Mouse (Mus musculus) kidney, embryonic 16.5 days (tissue): Measurements from ENCODE around the gene Pard3. TPM values are rescaled to one million over a fixed set of nuclear protein-coding genes. Genes with fewer than 3 reads are reported as not detected.
A peak's percentile ranks its signal among the peaks of the same experiment; 100 is the strongest.

ENCODE experiments used
- ATAC-seq: fragments of 200-750 bp; cut with Nextera tagmentation; 2 replicates; pipeline ENCODE4 v1.8.0; 2017; ENCODE audit warnings: moderate TSS enrichment; ENCODE audit not compliant: low FRiP score, low TSS enrichment
- H3K27ac ChIP-seq: fragments of 300-500 bp; sonication (generic); 2 replicates; pipeline ENCODE4 v1.5.1; 2014; ENCODE audit warnings: low read length
- H3K27me3 ChIP-seq: fragments of 300-500 bp; sonication (generic); 2 replicates; pipeline ENCODE4 v1.6.1; 2014; ENCODE audit warnings: low read length, control low read depth, mixed read lengths; ENCODE audit not compliant: insufficient read depth
- H3K36me3 ChIP-seq: fragments of 300-500 bp; sonication (generic); 2 replicates; pipeline ENCODE4 v1.6.1; 2014; ENCODE audit warnings: low read length, control low read depth, mixed read lengths; ENCODE audit not compliant: insufficient read depth
- H3K4me1 ChIP-seq: fragments of 300-500 bp; sonication (generic); 2 replicates; pipeline ENCODE4 v1.6.1; 2014; ENCODE audit warnings: low read length, control low read depth, mixed read lengths; ENCODE audit not compliant: insufficient read depth
- H3K4me2 ChIP-seq: fragments of 300-500 bp; sonication (generic); replicated peaks from 2 replicates; pipeline ENCODE4 v1.6.1; 2014; ENCODE audit warnings: low read depth, low read length
- H3K4me3 ChIP-seq: fragments of 300-500 bp; sonication (generic); 2 replicates; pipeline ENCODE4 v1.5.1; 2014; ENCODE audit warnings: mild to moderate bottlenecking, low read length
- H3K9ac ChIP-seq: fragments of 300-500 bp; sonication (generic); replicated peaks from 2 replicates; pipeline ENCODE4 v1.6.1; 2014; ENCODE audit warnings: low read length
- H3K9me3 ChIP-seq: fragments of 300-500 bp; sonication (generic); 2 replicates; pipeline ENCODE4 v1.6.1; 2016; ENCODE audit warnings: low read length, control low read depth
- WGBS: fragments of 180-500 bp; shearing (Covaris S2); extraction: QIAGEN DNeasy Blood & Tissue Kit; methylation state at CpG from one replicate; pipeline ENCODE4 v1.1.7; 2014; 5-methylcytosine and 5-hydroxymethylcytosine counted together
- polyA plus RNA-seq: library from polyadenylated mRNA; unstranded; fragments of >200 nt; fragmentation: Nextera tagmentation; extraction: Ambion mirVana; gene quantifications from 2 replicates; pipeline ENCODE4 v1.2.1, GENCODE M21; 2015

Gene Pard3
- polyA plus RNA-seq, 1 experiment from 2014 or later, result 25.5 TPM

GRCm38 (mm10) chr8:127262026-127262425, 198.3 kb downstream of the Pard3 start:
- Histone ChIP-seq H3K4me2 (no peak overlapping the region), H3K27me3 (no peaks in the 10 kb centered on the region), H3K9me3 (0 out of 2 replicates have a peak, but pooled peaks cover 6% of the 10 kb centered on the region), H3K9ac (no peak overlapping the region), H3K36me3 (no peaks in the 10 kb centered on the region), H3K4me1 (peaks cover 30% of the 10 kb centered on the region), H3K27ac (no peak overlapping the region), H3K4me3 (no peak overlapping the region)
- WGBS, result 63% methylated on average over 7 of the region's 7 CpGs
- no peak for ATAC-seq

GRCm38 (mm10) chr8:127262436-127262835, 198.7 kb downstream of the Pard3 start:
- no peak overlapping the region for H3K9ac ChIP-seq
- 0 out of 2 replicates have a peak overlapping the region, but pooled peaks have one; percentile 32 for H3K27ac ChIP-seq
- H3K27me3 ChIP-seq, result no peaks in the 10 kb centered on the region
- 0 out of 2 replicates have a peak, but pooled peaks cover 6% of the 10 kb centered on the region for H3K9me3 ChIP-seq
- ATAC-seq, result no peak
- no peak overlapping the region for H3K4me3 ChIP-seq
- H3K36me3 ChIP-seq, result no peaks in the 10 kb centered on the region
- H3K4me2 ChIP-seq, result no peak overlapping the region
- WGBS, result 38% methylated on average over 3 of the region's 3 CpGs
- H3K4me1 ChIP-seq, result peaks cover 34% of the 10 kb centered on the region

GRCm38 (mm10) chr8:127262926-127263325, 199.2 kb downstream of the Pard3 start:
- Histone ChIP-seq H3K9me3 (0 out of 2 replicates have a peak, but pooled peaks cover 6% of the 10 kb centered on the region), H3K9ac (no peak overlapping the region), H3K27ac (no peak overlapping the region), H3K4me3 (no peak overlapping the region), H3K4me2 (no peak overlapping the region), H3K36me3 (no peaks in the 10 kb centered on the region), H3K27me3 (no peaks in the 10 kb centered on the region), H3K4me1 (peaks cover 34% of the 10 kb centered on the region)
- ATAC-seq, result no peak
- 76% methylated on average over 4 of the region's 4 CpGs for WGBS

- no peak overlapping the region for H3K4me2 ChIP-seq
- H3K9me3 ChIP-seq, result 0 out of 2 replicates have a peak, but pooled peaks cover 6% of the 10 kb centered on the region
- peak; percentile 67; the same call in 1 of the 2 replicates for ATAC-seq
- no peak overlapping the region for H3K4me3 ChIP-seq
- peaks cover 39% of the 10 kb centered on the region for H3K4me1 ChIP-seq
- 53% methylated on average over 5 of the region's 5 CpGs for WGBS
- no peak overlapping the region for H3K9ac ChIP-seq
- no peak overlapping the region for H3K27ac ChIP-seq
- no peaks in the 10 kb centered on the region for H3K27me3 ChIP-seq
- H3K36me3 ChIP-seq, result no peaks in the 10 kb centered on the region
These were observed 199.8 kb downstream of the Pard3 start for GRCm38 (mm10) chr8:127263457-127263856.

- 66% methylated on average over 8 of the region's 8 CpGs for WGBS
These were observed 201.2 kb downstream of the Pard3 start for GRCm38 (mm10) chr8:127264691-127265470.

GRCm38 (mm10) chr8:127266777-127267176, 203.1 kb downstream of the Pard3 start:
- H3K27me3 ChIP-seq, result no peaks in the 10 kb centered on the region
- H3K4me2 ChIP-seq, result no peak overlapping the region
- H3K4me1 ChIP-seq, result peaks cover 41% of the 10 kb centered on the region
- no peak for ATAC-seq
- 61% methylated on average over 5 of the region's 5 CpGs for WGBS
- H3K9me3 ChIP-seq, result no peaks in the 10 kb centered on the region
- no peak overlapping the region for H3K27ac ChIP-seq
- no peaks in the 10 kb centered on the region for H3K36me3 ChIP-seq
- no peak overlapping the region for H3K4me3 ChIP-seq
- no peak overlapping the region for H3K9ac ChIP-seq

More at GRCm38 (mm10) chr8:127264691-127265470, 201.2 kb downstream of the Pard3 start:
- no peak overlapping the region for H3K4me3 ChIP-seq
- peaks cover 41% of the 10 kb centered on the region for H3K4me1 ChIP-seq
- no peak overlapping the region for H3K27ac ChIP-seq
- 0 out of 2 replicates have a peak, but pooled peaks cover 6% of the 10 kb centered on the region for H3K9me3 ChIP-seq
- H3K27me3 ChIP-seq, result no peaks in the 10 kb centered on the region
- no peak overlapping the region for H3K9ac ChIP-seq
- ATAC-seq, result no peak
- no peaks in the 10 kb centered on the region for H3K36me3 ChIP-seq
- H3K4me2 ChIP-seq, result no peak overlapping the region

GRCm38 (mm10) chr8:127268239-127269024, 204.7 kb downstream of the Pard3 start:
- Histone ChIP-seq H3K27ac (no peak overlapping the region), H3K4me2 (no peak overlapping the region), H3K27me3 (no peaks in the 10 kb centered on the region), H3K36me3 (no peaks in the 10 kb centered on the region), H3K4me1 (peaks cover 31% of the 10 kb centered on the region), H3K9me3 (no peaks in the 10 kb centered on the region), H3K9ac (no peak overlapping the region), H3K4me3 (no peak overlapping the region)
- 59% methylated on average over 12 of the region's 12 CpGs for WGBS
- no peak for ATAC-seq

GRCm38 (mm10) chr8:127269082-127269747, 205.5 kb downstream of the Pard3 start:
- 85% methylated on average over 2 of the region's 2 CpGs for WGBS
- Histone ChIP-seq H3K27me3 (no peaks in the 10 kb centered on the region), H3K9ac (no peak overlapping the region), H3K36me3 (no peaks in the 10 kb centered on the region), H3K27ac (no peak overlapping the region), H3K9me3 (no peaks in the 10 kb centered on the region), H3K4me1 (peaks cover 23% of the 10 kb centered on the region), H3K4me2 (no peak overlapping the region), H3K4me3 (no peak overlapping the region)
- no peak for ATAC-seq

GRCm38 (mm10) chr8:127271186-127271585, 207.5 kb downstream of the Pard3 start:
- peak; percentile 46; the same call in 1 of the 2 replicates for ATAC-seq
- 88% methylated on average over 3 of the region's 3 CpGs for WGBS
- Histone ChIP-seq H3K36me3 (no peaks in the 10 kb centered on the region), H3K9ac (no peak overlapping the region), H3K27me3 (no peaks in the 10 kb centered on the region), H3K4me2 (no peak overlapping the region), H3K9me3 (no peaks in the 10 kb centered on the region), H3K27ac (no peak overlapping the region), H3K4me3 (no peak overlapping the region), H3K4me1 (peaks cover 16% of the 10 kb centered on the region)
